Mouse (Mus musculus) midbrain, postnatal 0 days (tissue): ENCODE measurements around the gene Setd4. TPM values are rescaled to one million over a fixed set of nuclear protein-coding genes. Genes with fewer than 3 reads are reported as not detected.

Experiments
- ATAC-seq: fragments of 200-750 bp; cut with Nextera tagmentation; 2 replicates; pipeline ENCODE4 v1.8.0; 2017; ENCODE audit warnings: moderate number of reproducible peaks, mild to moderate bottlenecking, moderate TSS enrichment, moderate library complexity; ENCODE audit not compliant: low FRiP score
- DNase-seq: peaks from one replicate; pipeline ENCODE4 v3.0.0-alpha.2; 2015; ENCODE audit warnings: low spot score
- H3K27ac ChIP-seq: fragments of 300-500 bp; sonication (generic); 2 replicates; pipeline ENCODE4 v1.5.1; 2014; ENCODE audit warnings: low read depth, mild to moderate bottlenecking, low read length, mixed read lengths
- H3K27me3 ChIP-seq: fragments of 300-500 bp; sonication (generic); 2 replicates; pipeline ENCODE4 v1.6.1; 2014; ENCODE audit warnings: low read length, control low read depth, mixed read lengths; ENCODE audit not compliant: insufficient read depth
- H3K36me3 ChIP-seq: fragments of 300-500 bp; sonication (generic); 2 replicates; pipeline ENCODE4 v1.6.1; 2014; ENCODE audit warnings: low read length, control low read depth, mixed read lengths; ENCODE audit not compliant: insufficient read depth
- H3K4me1 ChIP-seq: fragments of 300-500 bp; sonication (generic); 2 replicates; pipeline ENCODE4 v1.6.1; 2014; ENCODE audit warnings: mild to moderate bottlenecking, control low read depth, antibody characterized with exemption, low read length, mixed read lengths; ENCODE audit not compliant: insufficient read depth
- H3K4me2 ChIP-seq: fragments of 300-500 bp; sonication (generic); 2 replicates; pipeline ENCODE4 v1.6.1; 2014; ENCODE audit warnings: low read depth, mild to moderate bottlenecking, low read length, mixed read lengths; ENCODE audit not compliant: poor library complexity, severe bottlenecking
- H3K4me3 ChIP-seq: fragments of 300-500 bp; sonication (generic); 2 replicates; pipeline ENCODE4 v1.5.1; 2014; ENCODE audit warnings: low read depth, mild to moderate bottlenecking, low read length, moderate library complexity
- H3K9ac ChIP-seq: fragments of 300-500 bp; sonication (generic); replicated peaks from 2 replicates; pipeline ENCODE4 v1.6.1; 2014; ENCODE audit warnings: mild to moderate bottlenecking, low read length, moderate library complexity, mixed read lengths; ENCODE audit not compliant: poor library complexity, severe bottlenecking
- H3K9me3 ChIP-seq: fragments of 300-500 bp; sonication (generic); 2 replicates; pipeline ENCODE4 v1.6.1; 2016; ENCODE audit warnings: low read length, control low read depth
- CTCF ChIP-seq: IDR thresholded peaks from 2 replicates; pipeline ENCODE4 v1.5.1; 2016; ENCODE audit warnings: antibody characterized with exemption, mild to moderate bottlenecking
- WGBS: fragments of 180-500 bp; shearing (Covaris S2); extraction: QIAGEN DNeasy Blood & Tissue Kit; methylation state at CpG from one replicate; pipeline ENCODE4 v1.1.7; 2014; 5-methylcytosine and 5-hydroxymethylcytosine counted together
- polyA plus RNA-seq: library from polyadenylated mRNA; unstranded; fragments of >200 nt; fragmentation: Nextera tagmentation; extraction: Ambion mirVana; gene quantifications from 2 replicates; pipeline ENCODE4 v1.2.1, GENCODE M21; 2015
- total RNA-seq: library from RNA; depleted of rRNA; stranded (reverse); fragments of >200 nt; gene quantifications from 2 replicates; pipeline ENCODE4 v1.2.3, GENCODE M21; 2014

The Setd4 gene
- total and polyA plus RNA-seq, 2 experiments from 2014 or later: 14.9 to 20.3 TPM

- H3K27me3 ChIP-seq: no peaks in the 10 kb centered on the region
- no peak overlapping the region for H3K4me3 ChIP-seq
- H3K36me3 ChIP-seq: no peaks in the 10 kb centered on the region
- TF ChIP-seq CTCF: no peak
- no peak overlapping the region for H3K9ac ChIP-seq
- H3K4me1 ChIP-seq: 0 out of 2 replicates have a peak, but pooled peaks cover 4% of the 10 kb centered on the region
- 17% methylated on average over 12 of the region's 12 CpGs for WGBS
- no peak overlapping the region for H3K27ac ChIP-seq
- DNase-seq (no peak), ATAC-seq (no peak)
- no peaks in the 10 kb centered on the region for H3K9me3 ChIP-seq
- no peak overlapping the region for H3K4me2 ChIP-seq
These were observed 45.4 kb downstream of the Setd4 start for GRCm38 (mm10) chr16:93558499-93558898.

GRCm38 (mm10) chr16:93557646-93558045 is 46.2 kb downstream of the Setd4 start:
- WGBS: 73% methylated on average over 8 of the region's 8 CpGs
- no peak for TF ChIP-seq CTCF
- Histone ChIP-seq H3K27me3 (no peaks in the 10 kb centered on the region), H3K27ac (no peak overlapping the region), H3K4me1 (0 out of 2 replicates have a peak, but pooled peaks cover 4% of the 10 kb centered on the region), H3K4me2 (no peak overlapping the region), H3K9me3 (no peaks in the 10 kb centered on the region), H3K36me3 (no peaks in the 10 kb centered on the region), H3K4me3 (no peak overlapping the region), H3K9ac (no peak overlapping the region)
- DNase-seq (no peak), ATAC-seq (no peak)

- Histone ChIP-seq H3K36me3 (no peaks in the 10 kb centered on the region), H3K9ac (no peak overlapping the region), H3K4me2 (no peak overlapping the region), H3K9me3 (no peaks in the 10 kb centered on the region), H3K27me3 (no peaks in the 10 kb centered on the region), H3K27ac (no peak overlapping the region), H3K4me3 (no peak overlapping the region), H3K4me1 (no peaks in the 10 kb centered on the region)
- DNase-seq (no peak), ATAC-seq (no peak)
- 87% methylated on average over 12 of the region's 12 CpGs for WGBS
- TF ChIP-seq CTCF: no peak
These were observed 51.0 kb downstream of the Setd4 start for GRCm38 (mm10) chr16:93552686-93553513.

GRCm38 (mm10) chr16:93549287-93549686 is 54.6 kb downstream of the Setd4 start:
- H3K9ac ChIP-seq: no peak overlapping the region
- H3K4me2 ChIP-seq: no peak overlapping the region
- H3K27me3 ChIP-seq: no peaks in the 10 kb centered on the region
- no peak overlapping the region for H3K4me3 ChIP-seq
- H3K27ac ChIP-seq: no peak overlapping the region
- no peaks in the 10 kb centered on the region for H3K9me3 ChIP-seq
- WGBS: 58% methylated on average over 10 of the region's 10 CpGs
- H3K4me1 ChIP-seq: no peaks in the 10 kb centered on the region
- TF ChIP-seq CTCF: no peak
- ATAC-seq: no peak
- H3K36me3 ChIP-seq: no peaks in the 10 kb centered on the region
- no peak for DNase-seq

GRCm38 (mm10) chr16:93548045-93548444 is 55.8 kb downstream of the Setd4 start:
- 91% methylated on average over 2 of the region's 2 CpGs for WGBS
- ATAC-seq (no peak), DNase-seq (no peak)
- Histone ChIP-seq H3K9me3 (no peaks in the 10 kb centered on the region), H3K9ac (no peak overlapping the region), H3K4me3 (no peak overlapping the region), H3K4me1 (no peaks in the 10 kb centered on the region), H3K36me3 (no peaks in the 10 kb centered on the region), H3K27ac (no peak overlapping the region), H3K4me2 (no peak overlapping the region), H3K27me3 (no peaks in the 10 kb centered on the region)
- no peak for TF ChIP-seq CTCF

- no peaks in the 10 kb centered on the region for H3K4me1 ChIP-seq
- TF ChIP-seq CTCF: no peak
- ATAC-seq (no peak), DNase-seq (no peak)
- H3K4me3 ChIP-seq: no peak overlapping the region
- no peaks in the 10 kb centered on the region for H3K36me3 ChIP-seq
- no peak overlapping the region for H3K4me2 ChIP-seq
- no peaks in the 10 kb centered on the region for H3K9me3 ChIP-seq
- no peaks in the 10 kb centered on the region for H3K27me3 ChIP-seq
- H3K9ac ChIP-seq: no peak overlapping the region
- WGBS: 70% methylated on average over 3 of the region's 3 CpGs
- H3K27ac ChIP-seq: no peak overlapping the region
These were observed 56.7 kb downstream of the Setd4 start for GRCm38 (mm10) chr16:93547122-93547521.
